In the genomic region with DNA sequence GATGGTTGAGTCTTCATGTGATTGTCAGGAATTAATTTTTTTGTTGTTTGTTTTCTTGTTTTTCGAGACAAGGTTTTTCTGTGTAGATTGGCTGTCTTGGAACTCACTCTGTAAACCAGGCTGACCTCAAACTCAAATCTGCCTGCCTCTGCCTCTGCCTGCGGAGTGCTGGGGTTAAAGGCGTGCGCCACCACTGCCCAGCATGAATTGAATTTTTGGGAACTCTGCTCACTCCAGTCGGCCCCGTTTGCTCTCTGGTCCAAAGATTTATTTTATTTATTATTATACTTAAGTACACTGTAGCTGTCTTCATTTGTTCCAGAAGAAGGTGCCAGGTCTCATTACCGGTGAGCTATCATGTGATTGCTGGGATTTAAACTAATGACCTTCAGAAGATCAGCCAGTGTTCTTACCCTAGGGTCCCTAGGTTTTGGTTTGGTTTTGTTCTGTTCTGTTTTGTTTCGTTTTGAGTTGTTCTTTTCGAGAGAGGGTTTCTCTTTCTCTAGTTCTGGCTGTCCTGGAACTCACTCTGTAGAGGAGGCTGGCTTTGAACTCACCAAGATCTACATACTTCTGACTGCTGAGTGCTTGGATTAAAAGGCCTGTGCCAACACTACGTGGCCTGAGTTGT, we compare ENCODE assay signal across 8 mouse cellular contexts. TPM values are rescaled to one million over a fixed set of nuclear protein-coding genes. Genes with fewer than 3 reads are reported as not detected.
DNase-seq lines count a peak whose midpoint lies in the region; ATAC-seq lines count a peak whose summit lies in the region.

No protein-coding gene starts in this region.

- no peak for ATAC-seq in heart, embryonic 11.5 days (replicated peaks; ENCODE audit: insufficient number of reproducible peaks, low FRiP score, low TSS enrichment)
- no peak for ATAC-seq in heart, embryonic 16.5 days (replicated peaks; ENCODE audit: extremely low read depth, insufficient read depth, low FRiP score)
- no peak for ATAC-seq in liver, embryonic 15.5 days (ENCODE audit: insufficient read depth)

- H3K36me3 ChIP-seq in heart, embryonic 11.5 days (ENCODE audit: control insufficient read depth, insufficient read depth, low read length) = peaks cover 22% of the 10 kb centered on the region
- H3K36me3 ChIP-seq in heart, embryonic 16.5 days (ENCODE audit: control insufficient read depth, insufficient read depth) = peaks cover 23% of the 10 kb centered on the region
- H3K36me3 ChIP-seq in liver, embryonic 15.5 days (replicated peaks) = peaks cover 31% of the 10 kb centered on the region

- peak overlapping the region; percentile 15; the same call in 1 of the 2 replicates for H3K27ac ChIP-seq in heart, embryonic 11.5 days (ENCODE audit: low read depth, low read length)
- no peak overlapping the region for H3K27ac ChIP-seq in heart, embryonic 16.5 days (ENCODE audit: low read length)
- H3K27ac ChIP-seq in liver, embryonic 15.5 days (replicated peaks) = no peak overlapping the region

- H3K4me1 ChIP-seq in heart, embryonic 11.5 days (ENCODE audit: control insufficient read depth, insufficient read depth, low read length) = peaks cover 32% of the 10 kb centered on the region
- H3K4me1 ChIP-seq in heart, embryonic 16.5 days (ENCODE audit: control insufficient read depth, insufficient read depth, low read length) = peaks cover 33% of the 10 kb centered on the region
- H3K4me1 ChIP-seq in liver, embryonic 15.5 days (replicated peaks) = peaks cover 55% of the 10 kb centered on the region

- H3K4me3 ChIP-seq in heart, embryonic 11.5 days (ENCODE audit: low read depth, low read length) = peak overlapping the region; percentile 78
- peak overlapping the region; percentile 96 for H3K4me3 ChIP-seq in heart, embryonic 16.5 days (ENCODE audit: low read length)
- H3K4me3 ChIP-seq in liver, embryonic 15.5 days (replicated peaks) = peak overlapping the region; percentile 91

- peak overlapping the region; percentile 81 for H3K4me2 ChIP-seq in heart, embryonic 11.5 days
- H3K4me2 ChIP-seq in heart, embryonic 16.5 days (ENCODE audit: low read depth, low read length) = peak overlapping the region; percentile 59
- H3K4me2 ChIP-seq in liver, embryonic 15.5 days = peak overlapping the region; percentile 96

- 55% methylated on average over 10 of the region's 10 CpGs for WGBS in heart, embryonic 11.5 days (ENCODE audit: insufficient replicate concordance)
- WGBS in heart, embryonic 16.5 days = 45% methylated on average over 10 of the region's 10 CpGs
- 39% methylated on average over 10 of the region's 10 CpGs for WGBS in liver, embryonic 15.5 days (ENCODE audit: insufficient replicate concordance)

- no peak overlapping the region for H3K9ac ChIP-seq in heart, embryonic 11.5 days (ENCODE audit: low read depth, low read length)
- peak overlapping the region; percentile 39 for H3K9ac ChIP-seq in heart, embryonic 16.5 days (ENCODE audit: low read length)
- H3K9ac ChIP-seq in liver, embryonic 15.5 days = no peak overlapping the region

- DNase-seq in heart, postnatal 25 days (ENCODE audit: low spot score) = no peak
- peak; percentile 37 for DNase-seq in ES-CJ7 (ENCODE audit: low read depth, low spot score)
- DNase-seq in T-cell, adult 2 months (ENCODE audit: low spot score) = no peak
- DNase-seq in spleen, adult 18-20 months = no peak
- DNase-seq in thymus, postnatal 0 days (ENCODE audit: low spot score) = no peak

- intact Hi-C loops in heart, postnatal 25 days (cut with DNase I) = loop anchor here (10.0 kb wide), 1 partner anchor 359 kb away; no protein-coding TSS in a partner anchor

- H3K9me3 ChIP-seq in heart, embryonic 11.5 days (replicated peaks; ENCODE audit: control insufficient read depth, low read length) = no peaks in the 10 kb centered on the region
- H3K9me3 ChIP-seq in heart, embryonic 16.5 days (replicated peaks; ENCODE audit: control insufficient read depth, low read length) = no peaks in the 10 kb centered on the region
- H3K9me3 ChIP-seq in liver, embryonic 15.5 days (replicated peaks) = no peaks in the 10 kb centered on the region

- H3K27me3 ChIP-seq in heart, embryonic 11.5 days (ENCODE audit: control insufficient read depth, insufficient read depth, low read length) = no peaks in the 10 kb centered on the region; the same call in 1 of the 2 replicates
- no peaks in the 10 kb centered on the region for H3K27me3 ChIP-seq in heart, embryonic 16.5 days (ENCODE audit: control insufficient read depth, insufficient read depth, low read length)
- peaks cover 35% of the 10 kb centered on the region for H3K27me3 ChIP-seq in liver, embryonic 15.5 days

RNA-seq across cellular contexts. Expression of gene Rpl23a, which starts 0.6 kb away (rescaled TPM):
- polyA plus RNA-seq in heart, embryonic 11.5 days (2014; fragmentation: Nextera tagmentation; extraction: Ambion mirVana) = 1,064 and 1,178 TPM in 2 replicates
- 100 to 1,000 TPM; 776 to 853 TPM for total RNA-seq in heart, postnatal 25 days (2021)
- polyA plus RNA-seq in heart, embryonic 16.5 days (2015; fragmentation: Nextera tagmentation; extraction: Ambion mirVana) = 708 and 711 TPM in 2 replicates
- 569 and 671 TPM in 2 replicates for polyA plus RNA-seq in liver, embryonic 15.5 days (2015; fragmentation: Nextera tagmentation; extraction: Ambion mirVana)
- 1,919 and 1,995 TPM in 2 replicates for polyA plus RNA-seq in thymus, postnatal 0 days (2015; fragmentation: Nextera tagmentation; extraction: Ambion mirVana)

RNA-seq across cellular contexts. Expression of gene Rab34, which starts 4.2 kb away (rescaled TPM):
- polyA plus RNA-seq in heart, embryonic 11.5 days (2014; fragmentation: Nextera tagmentation; extraction: Ambion mirVana) = 62.2 and 62.5 TPM in 2 replicates
- 10 to 100 TPM; 11.2 to 12.2 TPM for total RNA-seq in heart, postnatal 25 days (2021)
- 51.5 and 60.8 TPM in 2 replicates for polyA plus RNA-seq in heart, embryonic 16.5 days (2015; fragmentation: Nextera tagmentation; extraction: Ambion mirVana)
- 15.2 and 16.3 TPM in 2 replicates for polyA plus RNA-seq in liver, embryonic 15.5 days (2015; fragmentation: Nextera tagmentation; extraction: Ambion mirVana)
- 26.4 and 29.6 TPM in 2 replicates for polyA plus RNA-seq in thymus, postnatal 0 days (2015; fragmentation: Nextera tagmentation; extraction: Ambion mirVana)

RNA-seq across cellular contexts. Expression of gene Tlcd1, which starts 7.5 kb away (rescaled TPM):
- 16.1 and 16.3 TPM in 2 replicates for polyA plus RNA-seq in heart, embryonic 11.5 days (2014; fragmentation: Nextera tagmentation; extraction: Ambion mirVana)
- total RNA-seq in heart, postnatal 25 days (2021) = 1 to 10 TPM; 5.5 to 7.2 TPM
- polyA plus RNA-seq in heart, embryonic 16.5 days (2015; fragmentation: Nextera tagmentation; extraction: Ambion mirVana) = 14.2 and 16.1 TPM in 2 replicates
- 43.3 and 44.5 TPM in 2 replicates for polyA plus RNA-seq in liver, embryonic 15.5 days (2015; fragmentation: Nextera tagmentation; extraction: Ambion mirVana)
- polyA plus RNA-seq in thymus, postnatal 0 days (2015; fragmentation: Nextera tagmentation; extraction: Ambion mirVana) = 12.2 and 13.5 TPM in 2 replicates

RNA-seq across cellular contexts. Expression of gene Nek8, which starts 7.5 kb away (rescaled TPM):
- polyA plus RNA-seq in heart, embryonic 11.5 days (2014; fragmentation: Nextera tagmentation; extraction: Ambion mirVana) = 9.9 and 10.6 TPM in 2 replicates
- total RNA-seq in heart, postnatal 25 days (2021) = 1 to 10 TPM; 2.5 to 2.6 TPM
- 17.7 TPM in 2 replicates for polyA plus RNA-seq in heart, embryonic 16.5 days (2015; fragmentation: Nextera tagmentation; extraction: Ambion mirVana)
- 8.1 and 11.4 TPM in 2 replicates for polyA plus RNA-seq in liver, embryonic 15.5 days (2015; fragmentation: Nextera tagmentation; extraction: Ambion mirVana)
- 14.1 and 14.5 TPM in 2 replicates for polyA plus RNA-seq in thymus, postnatal 0 days (2015; fragmentation: Nextera tagmentation; extraction: Ambion mirVana)

RNA-seq across cellular contexts. Expression of gene Proca1, which starts 9.2 kb away (rescaled TPM):
- polyA plus RNA-seq in heart, embryonic 11.5 days (2014; fragmentation: Nextera tagmentation; extraction: Ambion mirVana) = 4.2 TPM in 2 replicates
- 1 to 10 TPM in 1 of 2 experiments, under 1 TPM in 1; 0.31 to 1.1 TPM for total RNA-seq in heart, postnatal 25 days (2021)
- polyA plus RNA-seq in heart, embryonic 16.5 days (2015; fragmentation: Nextera tagmentation; extraction: Ambion mirVana) = 2.4 and 2.6 TPM in 2 replicates
- 0.24 and 0.55 TPM in 2 replicates for polyA plus RNA-seq in liver, embryonic 15.5 days (2015; fragmentation: Nextera tagmentation; extraction: Ambion mirVana)
- 0.49 and 0.84 TPM in 2 replicates for polyA plus RNA-seq in thymus, postnatal 0 days (2015; fragmentation: Nextera tagmentation; extraction: Ambion mirVana)
